Mouse (Mus musculus) embryonic facial prominence, embryonic 13.5 days (tissue): ENCODE data around the gene Dlx3. TPM values are rescaled to one million over a fixed set of nuclear protein-coding genes. Genes with fewer than 3 reads are reported as not detected.

Experiments
- ATAC-seq: fragments of 200-750 bp; cut with Nextera tagmentation; 2 replicates; pipeline ENCODE4 v1.8.0; 2017; ENCODE audit warnings: low read depth; ENCODE audit not compliant: insufficient number of reproducible peaks, insufficient read depth, low FRiP score, low TSS enrichment
- H3K27ac ChIP-seq: fragments of 300-500 bp; sonication (generic); 2 replicates; pipeline ENCODE4 v1.5.1; 2015; ENCODE audit warnings: moderate library complexity, mild to moderate bottlenecking, inconsistent platforms
- H3K27me3 ChIP-seq: fragments of 300-500 bp; sonication (generic); 2 replicates; pipeline ENCODE4 v1.6.1; 2015; ENCODE audit warnings: mild to moderate bottlenecking, inconsistent platforms
- H3K36me3 ChIP-seq: fragments of 300-500 bp; sonication (generic); 2 replicates; pipeline ENCODE4 v1.6.1; 2015; ENCODE audit warnings: mild to moderate bottlenecking, inconsistent platforms
- H3K4me1 ChIP-seq: fragments of 300-500 bp; sonication (generic); 2 replicates; pipeline ENCODE4 v1.6.1; 2015; ENCODE audit warnings: inconsistent platforms
- H3K4me2 ChIP-seq: fragments of 300-500 bp; sonication (generic); 2 replicates; pipeline ENCODE4 v1.6.1; 2015; ENCODE audit warnings: moderate library complexity, mild to moderate bottlenecking, inconsistent platforms
- H3K4me3 ChIP-seq: fragments of 300-500 bp; sonication (generic); 2 replicates; pipeline ENCODE4 v1.5.1; 2015; ENCODE audit warnings: mild to moderate bottlenecking, inconsistent platforms
- H3K9ac ChIP-seq: fragments of 300-500 bp; sonication (generic); 2 replicates; pipeline ENCODE4 v1.6.1; 2015; ENCODE audit warnings: mild to moderate bottlenecking, inconsistent platforms
- H3K9me3 ChIP-seq: fragments of 300-500 bp; sonication (generic); 2 replicates; pipeline ENCODE4 v1.6.1; 2016; ENCODE audit warnings: inconsistent platforms
- WGBS: fragments of 180-500 bp; shearing (Covaris S2); methylation state at CpG from one replicate; pipeline ENCODE4 v1.1.7; 2015; ENCODE audit warnings: mixed read lengths; 5-methylcytosine and 5-hydroxymethylcytosine counted together
- polyA plus RNA-seq: library from polyadenylated mRNA; unstranded; fragments of >200 nt; fragmentation: Nextera tagmentation; extraction: Ambion mirVana; gene quantifications from 2 replicates; pipeline ENCODE4 v1.2.1, GENCODE M21; 2015

Gene Dlx3
- polyA plus RNA-seq, 1 experiment from 2014 or later = 30.8 TPM

DNA sequence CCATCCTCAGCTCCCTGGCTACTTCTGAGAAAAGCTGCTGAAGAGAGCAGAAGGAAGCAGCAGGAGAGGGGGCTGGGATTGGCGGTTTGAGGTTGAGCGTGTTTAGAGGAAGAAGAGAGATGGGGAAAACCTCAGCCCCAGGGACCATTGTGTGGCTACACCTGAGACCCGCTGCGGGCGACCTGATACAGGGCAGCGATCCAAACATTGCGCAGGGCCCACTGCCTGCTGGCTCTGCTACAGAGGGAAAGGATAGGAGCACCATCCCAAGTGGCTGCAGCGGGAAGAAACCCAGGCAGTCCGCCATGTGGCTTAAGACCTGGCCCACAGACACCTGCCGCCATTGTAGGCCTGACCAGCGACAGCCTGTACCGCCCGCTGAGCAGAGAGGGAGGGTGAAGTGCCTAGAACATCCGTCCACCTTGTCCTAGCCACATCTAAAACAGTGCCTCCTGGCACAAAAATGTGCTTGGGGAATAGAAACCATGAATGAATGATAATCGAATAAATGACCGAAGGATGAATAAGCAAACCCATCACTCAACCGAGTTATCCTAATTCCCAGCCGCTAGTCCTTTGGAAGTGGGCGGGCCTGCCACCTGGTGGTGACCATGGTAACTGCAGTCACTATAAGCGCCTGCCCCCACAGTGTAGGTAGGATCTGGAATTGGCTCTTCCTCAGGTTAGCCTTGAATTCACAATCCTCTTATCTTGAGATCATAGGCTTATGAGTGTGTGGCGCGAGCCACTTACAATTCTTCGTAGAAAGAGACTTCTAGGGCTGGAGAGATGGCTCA is 13.3 kb upstream of the Dlx3 start:
- H3K27ac ChIP-seq = no peak overlapping the region
- H3K9ac ChIP-seq = no peak overlapping the region
- peak; percentile 61; the same call in 1 of the 2 replicates for ATAC-seq
- no peak overlapping the region for H3K4me3 ChIP-seq
- H3K36me3 ChIP-seq = no peaks in the 10 kb centered on the region
- H3K9me3 ChIP-seq = no peaks in the 10 kb centered on the region
- 34% methylated on average over 23 of the region's 23 CpGs for WGBS
- peaks cover 12% of the 10 kb centered on the region for H3K27me3 ChIP-seq
- peak overlapping the region; percentile 27 for H3K4me2 ChIP-seq
- H3K4me1 ChIP-seq = peaks cover 23% of the 10 kb centered on the region

DNA sequence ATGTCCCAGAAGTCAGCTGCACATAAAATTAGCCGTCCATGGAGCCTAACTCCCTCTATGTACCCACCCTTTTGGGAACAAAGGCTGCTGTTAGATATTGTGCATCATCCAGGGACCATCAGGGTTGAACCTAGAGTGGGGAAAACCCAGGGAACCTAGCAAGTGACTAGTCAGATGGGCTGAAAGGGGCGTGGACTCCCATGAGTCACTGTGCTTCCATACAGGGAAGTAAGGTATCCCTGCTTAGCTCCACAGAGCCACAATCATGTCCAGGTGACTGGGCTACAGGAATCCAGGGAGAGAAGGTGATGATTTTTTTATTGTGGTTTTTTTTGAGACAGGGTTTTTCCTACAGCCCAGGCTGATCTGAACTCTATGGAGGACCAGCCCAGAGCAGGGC is 10.9 kb upstream of the Dlx3 start:
- Histone ChIP-seq H3K27me3 (peaks cover 12% of the 10 kb centered on the region), H3K4me1 (peaks cover 22% of the 10 kb centered on the region), H3K9me3 (no peaks in the 10 kb centered on the region), H3K27ac (no peak overlapping the region), H3K4me2 (no peak overlapping the region), H3K9ac (no peak overlapping the region), H3K4me3 (no peak overlapping the region), H3K36me3 (no peaks in the 10 kb centered on the region)
- WGBS = 77% methylated on average over 2 of the region's 2 CpGs
- ATAC-seq = no peak

DNA sequence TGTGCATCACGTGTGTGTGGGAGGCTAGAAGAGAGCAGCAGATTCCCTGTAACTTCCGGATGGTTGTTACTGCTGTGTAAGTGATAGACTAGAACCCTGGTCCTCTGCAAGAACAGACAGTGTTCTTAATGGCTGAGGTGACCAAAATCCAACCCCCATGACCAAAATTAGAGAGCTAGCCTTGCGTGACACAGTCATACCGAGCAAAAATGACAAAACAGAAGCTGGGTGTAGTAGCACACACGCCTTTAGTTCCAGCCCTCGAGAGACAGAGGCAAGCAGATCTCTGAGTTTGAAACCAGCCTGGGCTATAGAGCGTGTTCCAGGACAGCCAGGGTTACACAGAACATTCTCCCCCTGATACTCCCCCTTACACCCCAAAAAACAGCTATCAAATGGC is 9.8 kb upstream of the Dlx3 start:
- Histone ChIP-seq H3K27me3 (peaks cover 12% of the 10 kb centered on the region), H3K9ac (no peak overlapping the region), H3K36me3 (no peaks in the 10 kb centered on the region), H3K27ac (no peak overlapping the region), H3K4me2 (no peak overlapping the region), H3K4me1 (peaks cover 21% of the 10 kb centered on the region), H3K4me3 (no peak overlapping the region), H3K9me3 (no peaks in the 10 kb centered on the region)
- no peak for ATAC-seq
- WGBS = 87% methylated on average over 7 of the region's 7 CpGs

DNA sequence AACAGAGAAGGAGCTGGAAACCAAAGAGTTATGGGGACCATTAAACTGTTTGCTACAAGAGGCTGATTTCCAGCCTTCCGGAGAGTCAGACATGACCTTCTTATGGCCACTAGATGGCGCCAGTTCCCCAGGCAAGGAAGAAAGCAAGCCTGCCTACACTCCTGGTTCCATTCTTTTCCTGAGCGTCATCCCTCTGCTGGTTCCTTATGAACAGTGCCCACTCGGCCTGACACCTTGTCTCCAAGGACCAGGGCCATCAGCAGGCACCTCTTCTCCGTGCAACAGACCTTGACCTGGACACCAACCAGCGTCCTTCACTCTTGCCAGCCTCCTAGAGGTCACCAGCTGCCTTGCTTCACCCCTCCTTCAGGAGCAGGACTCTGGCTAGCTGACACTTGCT is 2.9 kb upstream of the Dlx3 start:
- no peak for ATAC-seq
- Histone ChIP-seq H3K9me3 (no peaks in the 10 kb centered on the region), H3K4me3 (no peak overlapping the region), H3K4me2 (no peak overlapping the region), H3K27me3 (peaks cover 49% of the 10 kb centered on the region), H3K36me3 (no peaks in the 10 kb centered on the region), H3K27ac (no peak overlapping the region), H3K9ac (no peak overlapping the region), H3K4me1 (peaks cover 32% of the 10 kb centered on the region)
- WGBS = under 1% methylated on average over 6 of the region's 6 CpGs

DNA sequence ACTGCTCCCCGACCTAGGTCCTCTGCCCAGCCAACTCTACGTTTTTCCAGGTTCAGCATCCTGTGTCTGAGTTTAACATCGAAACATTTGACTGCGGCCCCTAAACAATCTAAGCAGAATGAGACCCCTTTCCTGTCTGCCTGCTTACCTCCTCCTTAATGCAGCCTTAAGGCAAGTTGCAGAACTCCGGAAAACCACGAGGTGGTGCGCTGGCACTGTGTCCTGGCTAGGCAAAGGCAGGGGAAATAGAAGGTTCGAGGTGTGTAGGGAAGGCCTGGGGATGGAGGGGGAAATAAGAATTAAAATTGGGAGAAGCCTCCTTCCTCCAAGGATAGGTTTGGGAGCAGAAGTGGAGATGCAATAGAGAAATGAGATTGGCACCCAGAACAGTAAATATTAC is 1.4 kb upstream of the Dlx3 start:
- Histone ChIP-seq H3K4me2 (peak overlapping the region; percentile 48), H3K9ac (peak overlapping the region; percentile 49; the same call in 1 of the 2 replicates), H3K27ac (no peak overlapping the region), H3K4me1 (peaks cover 41% of the 10 kb centered on the region), H3K36me3 (0 out of 2 replicates have a peak, but pooled peaks cover 1% of the 10 kb centered on the region), H3K27me3 (peaks cover 64% of the 10 kb centered on the region), H3K4me3 (no peak overlapping the region), H3K9me3 (no peaks in the 10 kb centered on the region)
- WGBS = 1% methylated on average over 8 of the region's 8 CpGs
- ATAC-seq = no peak

DNA sequence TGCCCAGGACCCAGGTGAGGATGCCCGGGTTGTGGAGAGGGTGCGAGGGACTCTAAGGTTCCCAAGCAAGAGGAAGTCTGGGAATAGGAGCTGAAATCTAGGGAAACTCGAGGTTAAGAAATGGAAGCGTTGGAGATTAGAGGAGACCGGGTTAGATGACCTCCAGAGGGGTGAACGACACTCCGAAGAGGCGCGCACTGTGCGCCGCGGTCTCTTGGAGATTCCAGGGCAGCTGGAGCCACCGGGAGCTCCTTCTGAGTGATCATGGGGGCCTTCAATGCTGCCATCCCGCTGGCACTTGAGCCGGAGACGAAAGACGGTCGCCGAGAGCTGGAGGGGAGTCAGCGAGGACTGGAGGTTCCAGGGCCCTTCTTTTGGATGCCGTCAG is 708 bp downstream of the Dlx3 start:
- peak overlapping the region; percentile 72 for H3K9ac ChIP-seq
- peak overlapping the region; percentile 60 for H3K27ac ChIP-seq
- peaks cover 47% of the 10 kb centered on the region for H3K4me1 ChIP-seq
- peaks cover 85% of the 10 kb centered on the region for H3K27me3 ChIP-seq
- H3K36me3 ChIP-seq = peaks cover 8% of the 10 kb centered on the region; the same call in 1 of the 2 replicates
- H3K9me3 ChIP-seq = no peaks in the 10 kb centered on the region
- ATAC-seq = no peak
- WGBS = under 1% methylated on average over 21 of the region's 21 CpGs
- H3K4me3 ChIP-seq = peak overlapping the region; percentile 59
- peak overlapping the region; percentile 75 for H3K4me2 ChIP-seq

DNA sequence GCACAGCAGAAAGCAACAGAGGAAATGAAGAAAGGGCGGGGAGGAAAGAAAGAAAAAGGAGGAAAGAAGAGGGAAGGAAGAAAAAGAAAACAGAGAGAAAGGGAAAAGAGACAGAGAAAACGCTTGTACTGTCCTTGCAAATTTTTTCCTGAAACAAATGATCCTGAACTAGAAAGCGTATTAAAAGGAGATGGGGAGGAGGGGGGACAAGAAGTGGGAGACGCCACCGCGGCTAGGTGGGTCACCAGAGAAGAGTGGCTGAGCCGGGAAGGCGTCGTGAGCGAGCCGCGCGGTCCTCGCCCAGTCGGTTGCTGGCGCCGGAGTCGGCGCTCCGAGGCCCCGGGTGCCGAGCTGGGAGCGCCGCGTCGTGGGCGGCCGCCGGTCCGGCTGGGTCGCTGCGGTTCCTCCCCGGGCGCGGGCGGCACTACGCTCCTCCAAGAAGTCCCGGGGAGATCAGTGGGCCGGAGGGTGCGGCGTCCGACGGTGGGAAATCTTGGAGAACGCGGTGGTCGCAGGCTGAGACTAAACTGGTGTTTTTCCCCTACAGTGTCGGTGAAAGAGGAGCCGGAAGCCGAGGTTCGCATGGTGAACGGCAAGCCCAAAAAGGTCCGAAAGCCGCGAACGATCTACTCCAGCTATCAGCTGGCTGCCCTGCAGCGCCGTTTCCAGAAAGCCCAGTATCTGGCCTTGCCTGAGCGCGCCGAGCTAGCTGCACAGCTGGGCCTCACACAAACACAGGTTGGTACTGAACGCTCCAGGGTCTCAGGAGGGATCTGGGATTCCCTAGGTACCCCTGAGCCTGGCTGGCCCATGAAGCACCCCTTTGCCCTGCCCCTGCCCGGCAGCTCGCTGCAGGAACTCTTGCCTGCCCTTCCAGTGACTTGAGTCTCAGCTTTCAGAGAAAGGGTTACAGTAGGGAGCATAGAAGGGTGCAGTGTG is 1.5 kb downstream of the Dlx3 start:
- H3K27me3 ChIP-seq = peaks cover 88% of the 10 kb centered on the region
- peaks cover 8% of the 10 kb centered on the region; the same call in 1 of the 2 replicates for H3K36me3 ChIP-seq
- peak overlapping the region; percentile 45; the same call in 1 of the 2 replicates for H3K27ac ChIP-seq
- peak overlapping the region; percentile 75 for H3K4me2 ChIP-seq
- under 1% methylated on average over 59 of the region's 63 CpGs for WGBS
- H3K4me1 ChIP-seq = peaks cover 55% of the 10 kb centered on the region
- peak overlapping the region; percentile 59 for H3K4me3 ChIP-seq
- ATAC-seq = no peak
- no peaks in the 10 kb centered on the region for H3K9me3 ChIP-seq
- H3K9ac ChIP-seq = peak overlapping the region; percentile 72

DNA sequence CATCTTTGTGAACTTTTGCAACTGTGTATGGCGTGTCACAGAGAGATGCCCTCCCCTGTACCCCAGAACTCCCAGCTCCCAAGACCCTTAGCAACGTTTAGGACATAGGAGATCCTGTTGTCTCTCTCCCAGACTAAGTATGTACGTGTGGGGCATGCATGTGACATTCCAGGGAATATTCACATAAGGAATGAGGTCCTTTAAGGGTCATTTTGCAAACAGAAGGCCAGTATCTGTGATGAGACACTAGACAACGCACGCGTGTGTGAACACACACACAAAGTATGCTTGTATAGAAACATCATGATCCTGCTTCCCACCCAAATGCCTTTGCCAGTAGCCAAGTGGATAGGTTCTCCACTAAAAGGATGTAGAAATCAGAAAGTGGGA is 2.2 kb downstream of the Dlx3 start:
- peak overlapping the region; percentile 72 for H3K9ac ChIP-seq
- peaks cover 87% of the 10 kb centered on the region for H3K27me3 ChIP-seq
- peak overlapping the region; percentile 75 for H3K4me2 ChIP-seq
- H3K9me3 ChIP-seq = no peaks in the 10 kb centered on the region
- 34% methylated on average over 6 of the region's 6 CpGs for WGBS
- ATAC-seq = no peak
- H3K36me3 ChIP-seq = peaks cover 8% of the 10 kb centered on the region; the same call in 1 of the 2 replicates
- H3K4me1 ChIP-seq = peaks cover 62% of the 10 kb centered on the region
- H3K4me3 ChIP-seq = peak overlapping the region; percentile 59
- H3K27ac ChIP-seq = no peak overlapping the region

DNA sequence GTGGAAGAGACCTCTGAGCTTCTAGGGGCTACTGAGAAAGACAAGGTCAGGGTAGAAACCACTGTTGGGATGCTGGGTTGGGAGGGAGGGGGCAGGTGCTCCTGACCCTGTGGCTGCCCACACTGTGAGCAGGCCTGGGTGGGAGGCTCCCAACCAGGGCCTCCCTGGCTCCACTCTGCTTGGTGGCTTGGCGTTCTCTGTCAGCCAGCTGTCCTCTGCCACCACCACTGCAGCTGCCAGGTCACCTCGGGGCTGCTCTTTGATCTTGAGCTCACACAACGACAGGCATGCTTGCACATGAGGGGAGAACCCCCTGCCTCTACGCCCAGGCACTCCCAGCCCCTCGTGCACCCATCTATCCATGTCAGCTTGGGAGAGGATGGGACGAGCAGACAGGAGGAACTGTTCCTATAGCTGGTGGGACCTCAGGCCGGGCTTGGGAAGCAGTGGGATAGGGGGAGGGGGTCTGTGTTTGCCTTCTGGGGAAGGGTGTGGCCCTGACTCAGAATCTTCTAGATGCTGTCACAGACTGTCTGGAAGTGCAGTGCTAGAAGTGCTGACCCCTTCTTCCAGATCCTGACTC is 5.5 kb downstream of the Dlx3 start:
- peak overlapping the region; percentile 27 for H3K4me2 ChIP-seq
- H3K36me3 ChIP-seq = peaks cover 8% of the 10 kb centered on the region; the same call in 1 of the 2 replicates
- peaks cover 50% of the 10 kb centered on the region for H3K4me1 ChIP-seq
- H3K4me3 ChIP-seq = no peak overlapping the region
- no peak overlapping the region for H3K9ac ChIP-seq
- peak overlapping the region; percentile 34; the same call in 1 of the 2 replicates for H3K27ac ChIP-seq
- H3K27me3 ChIP-seq = peaks cover 73% of the 10 kb centered on the region
- ATAC-seq = peak; percentile 27; the same call in 1 of the 2 replicates
- 25% methylated on average over 7 of the region's 7 CpGs for WGBS
- no peaks in the 10 kb centered on the region for H3K9me3 ChIP-seq

DNA sequence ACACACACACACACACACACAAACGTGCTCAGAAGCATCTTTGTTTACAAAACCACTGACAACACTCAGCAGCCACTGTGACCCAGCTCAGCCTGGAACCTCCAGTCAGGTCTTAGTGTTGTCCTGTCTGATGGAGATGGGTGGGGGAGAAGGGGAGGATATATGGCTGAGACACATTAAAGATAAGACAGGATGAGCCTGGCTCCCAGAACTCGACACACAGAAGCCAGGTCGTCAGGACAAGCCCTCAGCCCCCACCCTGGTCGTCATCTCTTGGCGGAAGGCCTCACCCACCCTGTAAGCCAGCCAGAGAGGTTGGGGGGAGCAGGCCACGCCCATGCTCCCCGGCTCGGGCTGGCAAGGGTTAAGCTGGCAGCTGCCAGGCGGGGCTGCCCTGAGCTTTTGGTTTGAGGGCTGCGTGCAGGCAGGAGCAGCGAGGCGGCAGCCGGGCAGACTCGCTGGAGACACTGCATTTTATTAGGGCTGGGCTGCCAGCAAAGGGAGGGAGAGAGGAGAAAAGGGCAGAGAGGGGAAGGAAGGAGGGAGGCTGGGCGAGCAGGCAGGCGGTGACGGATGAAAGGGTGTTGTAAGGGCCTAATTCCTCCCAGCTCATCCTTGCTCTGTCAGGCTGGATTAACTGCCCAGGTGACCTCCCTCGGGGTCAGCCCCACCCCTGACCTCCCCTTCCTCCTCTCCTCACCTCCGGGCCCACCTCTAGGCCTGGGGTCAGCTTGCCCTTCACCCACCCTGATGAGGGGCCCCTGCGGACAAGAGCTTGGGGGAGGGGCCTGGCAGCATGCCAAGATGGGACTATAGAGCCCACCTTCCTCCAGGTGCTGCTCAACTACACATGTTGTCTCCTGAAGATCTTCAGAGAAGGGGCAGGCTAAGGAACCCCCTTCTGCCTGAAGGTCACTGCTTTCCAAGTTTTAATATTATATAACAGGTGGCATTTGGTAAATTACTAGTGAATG is 6.6 kb downstream of the Dlx3 start:
- 3% methylated on average over 20 of the region's 20 CpGs for WGBS
- peak overlapping the region; percentile 55 for H3K9ac ChIP-seq
- H3K9me3 ChIP-seq = no peaks in the 10 kb centered on the region
- H3K4me3 ChIP-seq = peak overlapping the region; percentile 21
- H3K27me3 ChIP-seq = peaks cover 63% of the 10 kb centered on the region
- peaks cover 8% of the 10 kb centered on the region; the same call in 1 of the 2 replicates for H3K36me3 ChIP-seq
- peak overlapping the region; percentile 55 for H3K4me2 ChIP-seq
- peak; percentile 48 for ATAC-seq
- H3K4me1 ChIP-seq = peaks cover 45% of the 10 kb centered on the region
- H3K27ac ChIP-seq = peak overlapping the region; percentile 73; the same call in 1 of the 2 replicates
